Mouse (Mus musculus): Measurements from ENCODE around the gene Hectd4.

Hectd4 gene

GRCm38 (mm10) chr5:121393402-121393801 is 173.4 kb downstream of the Hectd4 start:
- DNase-seq (ENCODE audit: low read depth, low spot score), result no peak

- no peak for DNase-seq (ENCODE audit: low read depth, low spot score)
Observed at GRCm38 (mm10) chr5:121395621-121396020, 175.6 kb downstream of the Hectd4 start.

- peak; percentile 91 for DNase-seq (ENCODE audit: low read depth, low spot score)
Observed at GRCm38 (mm10) chr5:121397187-121398145, 177.4 kb downstream of the Hectd4 start, which contains the start of gene Naa25. Naa25 (plus strand) TSS chr5:121397936.

- no peak for DNase-seq (ENCODE audit: low read depth, low spot score)
Observed at GRCm38 (mm10) chr5:121398146-121398964, 178.3 kb downstream of the Hectd4 start.

GRCm38 (mm10) chr5:121398965-121399462 is 179.0 kb downstream of the Hectd4 start:
- no peak for DNase-seq (ENCODE audit: low read depth, low spot score)

GRCm38 (mm10) chr5:121399540-121399939 is 179.5 kb downstream of the Hectd4 start:
- DNase-seq (ENCODE audit: low read depth, low spot score), result no peak

GRCm38 (mm10) chr5:121400064-121400463 is 180.0 kb downstream of the Hectd4 start:
- no peak for DNase-seq (ENCODE audit: low read depth, low spot score)

GRCm38 (mm10) chr5:121400849-121401248 is 180.8 kb downstream of the Hectd4 start:
- no peak for DNase-seq (ENCODE audit: low read depth, low spot score)

- DNase-seq (ENCODE audit: low read depth, low spot score), result no peak
Observed at GRCm38 (mm10) chr5:121407856-121408255, 187.8 kb downstream of the Hectd4 start.

GRCm38 (mm10) chr5:121410975-121411374 is 191.0 kb downstream of the Hectd4 start:
- DNase-seq (ENCODE audit: low read depth, low spot score), result no peak
